Mouse (Mus musculus): Measurements from ENCODE around the gene Lysmd4.

DNA sequence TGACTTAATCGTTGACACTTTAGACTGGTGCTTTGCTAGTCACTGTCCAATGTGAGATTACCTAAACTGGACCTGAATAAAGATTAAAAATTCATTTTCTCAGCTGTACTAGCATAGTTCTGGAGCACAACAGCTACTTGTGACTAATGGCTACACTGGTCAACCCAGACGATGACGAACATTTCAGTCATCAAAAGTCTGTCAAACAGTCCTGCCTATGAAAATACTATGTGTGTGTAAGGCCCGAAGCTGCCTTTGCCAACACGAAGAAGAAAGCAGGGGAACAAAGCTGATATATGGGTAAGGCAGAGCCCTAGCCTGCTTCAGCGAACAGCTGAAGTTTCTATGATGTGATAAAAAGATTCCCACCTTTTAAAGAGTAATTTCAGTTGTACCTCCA, 61.2 kb downstream of the Lysmd4 start:
- TF ChIP-seq CTCF (IDR thresholded peaks at IDR 0.05; ENCODE audit: borderline replicate concordance, insufficient read depth, low read length) (no peak), POLR2A (IDR thresholded peaks at IDR 0.05; ENCODE audit: low read depth, low read length) (no peak)

Measured in embryonic fibroblast, embryonic 13.5 days (primary cell).